Mouse (Mus musculus) liver, postnatal 0 days (tissue): ENCODE results near the gene Dyrk3.

ENCODE experiments used
- CTCF ChIP-seq: sonication (generic); IDR thresholded peaks from 2 replicates; pipeline ENCODE4 v1.5.1; 2016; ENCODE audit warnings: antibody characterized with exemption, low read depth
- EP300 ChIP-seq: IDR thresholded peaks from 2 replicates; pipeline ENCODE4 v1.6.1; 2016; ENCODE audit warnings: antibody characterized with exemption, low read depth, mild to moderate bottlenecking

GRCm38 (mm10) chr1:131118530-131118929, 19.6 kb downstream of the Dyrk3 start:
- TF ChIP-seq CTCF (no peak), EP300 (no peak)
